Mouse (Mus musculus) T-cell, adult 2 months (primary cell): Measurements from ENCODE around the gene Sphk1.

ENCODE experiments used
- DNase-seq: peaks from one replicate; pipeline ENCODE4 v3.0.0; 2022; ENCODE audit warnings: low spot score

The Sphk1 gene

GRCm38 (mm10) chr11:116538142-116538735, 7.5 kb downstream of the Sphk1 start:
- no peak for DNase-seq

GRCm38 (mm10) chr11:116541183-116541582, 10.5 kb downstream of the Sphk1 start:
- DNase-seq: no peak

GRCm38 (mm10) chr11:116543110-116543509, 12.4 kb downstream of the Sphk1 start:
- DNase-seq: no peak

DNA sequence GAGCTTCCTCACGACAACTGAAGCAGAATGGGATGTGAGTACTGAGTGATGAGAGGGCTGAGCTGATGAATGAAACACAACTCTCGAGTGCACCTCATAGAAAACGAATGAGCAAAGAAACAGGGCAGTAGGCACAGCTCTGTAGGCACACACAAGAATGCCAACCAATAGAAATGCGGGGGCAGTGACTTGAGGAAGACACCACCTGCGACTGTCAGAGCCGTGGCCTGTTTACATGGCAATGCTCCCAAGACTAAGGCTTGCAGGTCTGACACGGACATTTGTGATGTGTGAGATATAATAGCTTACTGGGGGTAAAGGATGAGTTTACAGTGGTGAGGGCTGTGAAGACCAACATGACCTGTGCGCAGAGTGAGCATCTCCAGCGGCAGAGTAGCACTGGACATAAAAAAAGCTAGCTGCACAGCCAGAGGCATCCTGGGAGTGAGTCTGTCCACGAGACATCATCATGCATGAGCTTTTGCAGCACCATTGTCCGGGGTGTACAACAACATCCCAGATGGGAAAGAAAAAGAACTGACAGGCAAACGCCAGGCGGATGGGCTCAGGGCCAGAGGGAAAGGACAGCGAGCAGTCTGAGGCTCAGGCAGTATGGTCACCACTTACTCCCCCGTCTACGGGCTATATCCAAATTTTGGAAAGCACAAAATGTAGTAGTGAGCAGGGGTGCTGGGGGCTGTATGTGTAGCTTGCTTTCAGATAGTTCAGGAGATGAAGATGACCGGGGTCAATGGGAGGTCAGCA, 16.8 kb downstream of the Sphk1 start:
- no peak for DNase-seq

DNA sequence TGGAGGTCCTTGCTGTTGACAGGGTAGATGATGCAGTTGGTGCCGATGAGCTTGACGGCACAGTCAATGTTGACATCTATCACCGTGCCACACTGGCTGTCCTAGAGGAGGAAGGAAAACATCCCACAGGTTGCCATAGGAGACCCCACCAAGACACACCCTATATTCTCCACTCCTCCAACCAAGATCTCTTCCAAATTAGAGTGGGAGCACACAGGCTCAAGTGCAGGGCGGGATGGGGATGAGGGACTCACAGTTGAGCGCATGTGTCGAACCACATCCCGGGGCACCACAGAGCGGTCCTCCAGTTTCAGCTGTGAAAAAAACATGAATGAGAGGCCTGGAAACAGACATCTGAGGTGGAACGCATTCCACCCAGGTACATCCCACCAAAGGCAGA, 18.1 kb downstream of the Sphk1 start:
- DNase-seq: no peak

- no peak for DNase-seq
Measured at GRCm38 (mm10) chr11:116549273-116550038, 18.7 kb downstream of the Sphk1 start.

GRCm38 (mm10) chr11:116550748-116551147, 20.0 kb downstream of the Sphk1 start:
- no peak for DNase-seq

GRCm38 (mm10) chr11:116552194-116552593, 21.5 kb downstream of the Sphk1 start:
- no peak for DNase-seq

- DNase-seq: peak; percentile 38
Measured at GRCm38 (mm10) chr11:116554171-116554878, 23.6 kb downstream of the Sphk1 start.

GRCm38 (mm10) chr11:116555572-116555971, 24.8 kb downstream of the Sphk1 start:
- DNase-seq: no peak

GRCm38 (mm10) chr11:116556308-116556707, 25.6 kb downstream of the Sphk1 start:
- no peak for DNase-seq

- DNase-seq: no peak
Measured at GRCm38 (mm10) chr11:116565283-116566041, 34.7 kb downstream of the Sphk1 start.

DNA sequence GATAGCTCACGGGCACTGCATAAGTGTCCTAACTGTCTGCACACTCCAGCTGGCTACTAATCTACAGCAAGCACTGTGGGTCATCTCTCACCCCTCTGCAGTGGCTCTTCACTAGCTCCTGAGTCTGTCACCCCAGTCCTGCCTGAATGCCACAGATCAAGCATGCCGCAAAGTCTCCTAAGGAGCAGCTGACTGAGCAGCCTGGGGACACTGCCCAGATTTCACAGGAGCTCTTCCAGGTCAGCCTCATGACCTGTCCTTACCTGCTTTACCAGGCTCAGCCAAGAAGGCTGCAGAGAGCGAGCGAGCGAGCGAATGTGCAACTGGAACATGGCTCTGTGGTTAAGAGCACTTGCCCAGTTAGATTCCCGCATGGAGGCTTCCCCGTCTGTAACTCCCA, 36.8 kb downstream of the Sphk1 start:
- no peak for DNase-seq

- no peak for DNase-seq
Measured at GRCm38 (mm10) chr11:116570821-116571220, 40.1 kb downstream of the Sphk1 start.

DNA sequence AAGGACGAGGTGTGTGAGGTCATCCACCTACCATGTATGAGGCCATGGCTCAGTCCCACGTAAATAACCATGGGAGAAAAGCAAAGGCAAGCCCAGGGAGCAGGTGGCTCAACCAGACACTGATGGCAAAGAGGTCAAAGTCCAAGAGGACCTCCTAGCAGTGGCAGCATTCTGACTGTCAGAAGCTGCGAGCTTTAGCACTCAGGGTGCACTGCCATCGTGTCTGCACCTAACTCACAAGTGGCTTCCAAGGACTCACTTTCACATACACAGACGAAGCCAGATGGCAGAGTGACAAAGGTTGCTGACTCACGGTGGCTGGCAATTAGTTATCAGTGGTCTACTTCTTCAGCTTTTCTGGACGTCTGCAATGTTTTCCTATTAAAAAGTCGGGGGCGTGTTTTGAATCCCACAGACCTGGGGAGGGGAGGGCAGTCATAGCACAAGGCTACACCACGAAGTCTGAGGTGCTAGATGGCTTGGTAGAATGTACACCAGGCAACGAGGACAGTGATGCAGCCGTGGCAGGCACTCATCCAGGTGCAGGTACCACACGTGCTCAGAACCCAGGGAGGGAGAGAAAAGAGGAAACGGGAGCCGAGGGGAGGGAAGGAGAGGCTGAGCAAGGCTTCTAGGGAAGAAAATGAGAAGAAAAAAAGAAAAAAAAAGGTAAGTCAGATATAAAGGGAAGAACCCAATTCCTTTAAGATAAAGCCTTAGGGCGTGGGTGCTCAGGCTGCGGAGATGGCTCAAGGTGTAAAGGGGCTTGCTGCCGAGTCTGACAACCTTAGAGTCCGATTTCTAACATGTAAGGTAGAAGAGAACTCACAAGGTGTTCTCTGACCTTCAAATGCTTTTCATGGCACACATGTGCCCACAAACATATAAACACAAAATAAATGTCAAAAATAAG, 41.3 kb downstream of the Sphk1 start:
- DNase-seq: no peak

DNA sequence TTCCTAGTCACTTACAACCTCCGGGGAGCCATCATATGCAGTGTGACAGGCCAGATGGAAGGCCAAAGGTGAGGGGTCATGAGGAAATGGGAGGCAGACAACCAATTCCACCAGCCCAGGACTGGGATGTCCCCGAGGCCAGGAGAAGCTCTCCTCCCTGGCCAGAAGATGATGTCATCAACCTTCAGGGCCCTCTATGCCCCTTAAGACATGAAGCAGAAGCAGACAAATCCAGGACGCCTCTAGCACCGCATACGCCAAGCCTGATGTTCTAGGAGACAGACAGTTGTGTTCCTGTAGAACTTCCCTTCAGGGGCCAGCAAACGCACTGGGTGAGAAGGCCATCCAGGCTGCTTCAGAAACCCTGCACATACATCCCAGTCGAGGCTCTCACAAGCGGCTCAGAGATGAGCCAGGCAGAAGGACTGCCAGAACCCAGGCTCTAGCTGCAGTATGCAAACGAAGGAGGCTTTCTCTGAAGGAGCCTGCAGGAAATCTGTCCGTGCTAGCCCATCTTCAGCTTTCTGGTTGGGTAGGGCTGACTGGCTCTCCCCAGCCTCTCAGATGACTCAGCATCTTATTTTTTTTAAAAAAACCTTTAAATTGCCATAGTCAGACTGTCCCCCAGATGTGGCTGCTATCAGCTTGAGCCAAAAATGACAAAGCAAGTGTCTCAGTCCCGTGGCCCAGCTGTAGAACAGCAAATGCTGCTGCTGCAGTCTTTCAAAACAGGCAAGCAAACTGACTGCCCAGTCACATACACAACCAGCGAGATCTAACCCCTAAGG, 42.2 kb downstream of the Sphk1 start:
- no peak for DNase-seq

- no peak for DNase-seq
Measured at GRCm38 (mm10) chr11:116574486-116574885, 43.8 kb downstream of the Sphk1 start.

DNA sequence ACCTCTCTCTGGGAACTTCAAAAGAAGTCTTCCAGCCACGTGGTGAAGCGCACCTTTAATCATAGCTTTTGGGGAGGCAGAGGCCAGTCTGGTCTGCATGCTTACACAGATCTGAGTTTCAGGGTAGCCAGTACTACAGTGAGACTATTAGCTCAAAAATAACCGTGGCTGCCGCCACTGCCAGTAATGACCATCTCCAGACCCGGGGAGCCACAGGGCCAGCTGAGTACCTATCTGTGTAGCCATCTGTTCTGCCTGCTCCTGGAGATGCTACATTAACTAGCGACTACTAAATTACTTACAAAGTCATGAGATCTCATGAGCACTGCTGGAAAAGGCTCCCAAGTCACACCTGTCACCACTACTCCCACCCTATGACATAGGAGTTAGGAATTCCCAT, 44.3 kb downstream of the Sphk1 start:
- no peak for DNase-seq

DNA sequence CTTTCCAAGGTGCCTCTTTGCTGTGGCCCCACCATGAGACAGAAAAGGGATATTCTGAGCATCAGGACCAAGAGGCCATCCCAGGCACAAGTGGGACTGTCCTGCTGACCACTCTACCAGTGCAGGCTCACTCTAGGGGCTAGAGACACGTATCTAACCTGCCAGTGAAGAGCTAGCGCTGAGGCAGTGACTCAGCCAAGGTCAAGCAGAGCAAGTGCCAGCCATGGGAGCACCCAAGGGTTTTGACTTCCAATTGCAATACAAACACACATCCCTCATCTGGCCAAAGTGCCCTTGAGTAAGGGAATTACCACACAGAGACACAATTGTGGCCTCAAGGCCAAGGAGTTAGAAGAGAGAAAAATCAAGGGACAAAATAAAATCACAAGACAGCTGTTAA, 44.7 kb downstream of the Sphk1 start:
- DNase-seq: no peak

- DNase-seq: no peak
Measured at GRCm38 (mm10) chr11:116579280-116579679, 48.6 kb downstream of the Sphk1 start.
